Mouse (Mus musculus) heart, embryonic 10.5 days (tissue): ENCODE results near the gene Col23a1. TPM values are rescaled to one million over a fixed set of nuclear protein-coding genes. Genes with fewer than 3 reads are reported as not detected.

Experiments used
- DNase-seq: peaks from one replicate; pipeline ENCODE4 v3.0.0-alpha.2; 2017; ENCODE audit warnings: low spot score
- H3K27ac ChIP-seq: fragments of 300-500 bp; sonication (generic); 2 replicates; pipeline ENCODE4 v1.5.1; 2016; ENCODE audit warnings: mild to moderate bottlenecking
- H3K27me3 ChIP-seq: fragments of 300-500 bp; sonication (generic); 2 replicates; pipeline ENCODE4 v1.6.1; 2016; ENCODE audit warnings: mild to moderate bottlenecking; ENCODE audit not compliant: poor library complexity, insufficient read depth, severe bottlenecking
- H3K36me3 ChIP-seq: fragments of 300-500 bp; sonication (generic); 2 replicates; pipeline ENCODE4 v1.6.1; 2016; ENCODE audit warnings: mild to moderate bottlenecking, moderate library complexity
- H3K4me1 ChIP-seq: fragments of 300-500 bp; sonication (generic); 2 replicates; pipeline ENCODE4 v1.6.1; 2016; ENCODE audit warnings: mild to moderate bottlenecking
- H3K4me3 ChIP-seq: fragments of 300-500 bp; sonication (generic); 2 replicates; pipeline ENCODE4 v1.5.1; 2016; ENCODE audit warnings: mild to moderate bottlenecking, moderate library complexity
- H3K9me3 ChIP-seq: fragments of 300-500 bp; sonication (generic); 2 replicates; pipeline ENCODE4 v1.6.1; 2016; ENCODE audit warnings: mild to moderate bottlenecking, moderate library complexity
- WGBS: fragments of 180-500 bp; shearing (Covaris S2); methylation state at CpG from one replicate; pipeline ENCODE4 v1.1.7; 2016; 5-methylcytosine and 5-hydroxymethylcytosine counted together
- polyA plus RNA-seq: library from polyadenylated mRNA; unstranded; fragments of >200 nt; fragmentation: Nextera tagmentation; extraction: Ambion mirVana; gene quantifications from 2 replicates; pipeline ENCODE4 v1.2.1, GENCODE M21; 2016

The Col23a1 gene
- polyA plus RNA-seq, 1 experiment from 2014 or later = 10.2 TPM

- no peaks in the 10 kb centered on the region for H3K9me3 ChIP-seq
- H3K27me3 ChIP-seq = no peaks in the 10 kb centered on the region
- H3K36me3 ChIP-seq = no peaks in the 10 kb centered on the region
- H3K27ac ChIP-seq = no peak overlapping the region
- DNase-seq = no peak
- 55% methylated on average over 4 of the region's 4 CpGs for WGBS
- H3K4me3 ChIP-seq = no peak overlapping the region
- peaks cover 11% of the 10 kb centered on the region for H3K4me1 ChIP-seq
Observed at GRCm38 (mm10) chr11:51545811-51546210, 256.1 kb downstream of the Col23a1 start.

GRCm38 (mm10) chr11:51551253-51551652, 261.5 kb downstream of the Col23a1 start:
- H3K27me3 ChIP-seq = no peaks in the 10 kb centered on the region
- no peak for DNase-seq
- H3K36me3 ChIP-seq = no peaks in the 10 kb centered on the region
- H3K4me1 ChIP-seq = peaks cover 19% of the 10 kb centered on the region
- no peak overlapping the region for H3K27ac ChIP-seq
- 60% methylated on average over 5 of the region's 5 CpGs for WGBS
- no peaks in the 10 kb centered on the region for H3K9me3 ChIP-seq
- H3K4me3 ChIP-seq = no peak overlapping the region

GRCm38 (mm10) chr11:51552091-51552490, 262.4 kb downstream of the Col23a1 start:
- DNase-seq = no peak
- H3K4me1 ChIP-seq = peaks cover 19% of the 10 kb centered on the region
- no peaks in the 10 kb centered on the region for H3K9me3 ChIP-seq
- no peaks in the 10 kb centered on the region for H3K27me3 ChIP-seq
- no peaks in the 10 kb centered on the region for H3K36me3 ChIP-seq
- no peak overlapping the region for H3K27ac ChIP-seq
- H3K4me3 ChIP-seq = no peak overlapping the region
- 64% methylated on average over 3 of the region's 3 CpGs for WGBS

- Histone ChIP-seq H3K4me3 (no peak overlapping the region), H3K36me3 (no peaks in the 10 kb centered on the region), H3K4me1 (peaks cover 19% of the 10 kb centered on the region), H3K27ac (no peak overlapping the region), H3K9me3 (no peaks in the 10 kb centered on the region), H3K27me3 (no peaks in the 10 kb centered on the region)
- WGBS = 72% methylated on average over 9 of the region's 10 CpGs
- no peak for DNase-seq
Observed at GRCm38 (mm10) chr11:51554590-51554989, 264.9 kb downstream of the Col23a1 start.

- no peak overlapping the region for H3K4me3 ChIP-seq
- H3K4me1 ChIP-seq = peaks cover 19% of the 10 kb centered on the region
- H3K36me3 ChIP-seq = no peaks in the 10 kb centered on the region
- 36% methylated on average over 2 of the region's 2 CpGs for WGBS
- no peak for DNase-seq
- no peak overlapping the region for H3K27ac ChIP-seq
- H3K27me3 ChIP-seq = no peaks in the 10 kb centered on the region
- no peaks in the 10 kb centered on the region for H3K9me3 ChIP-seq
Observed at GRCm38 (mm10) chr11:51555066-51555465, 265.3 kb downstream of the Col23a1 start.

GRCm38 (mm10) chr11:51563276-51563675, 273.6 kb downstream of the Col23a1 start:
- H3K27ac ChIP-seq = no peak overlapping the region
- DNase-seq = no peak
- H3K4me3 ChIP-seq = no peak overlapping the region
- no peaks in the 10 kb centered on the region; the same call in 1 of the 2 replicates for H3K36me3 ChIP-seq
- H3K27me3 ChIP-seq = no peaks in the 10 kb centered on the region
- no peaks in the 10 kb centered on the region for H3K9me3 ChIP-seq
- WGBS = 73% methylated on average over 1 of the region's 1 CpGs
- H3K4me1 ChIP-seq = no peaks in the 10 kb centered on the region; the same call in 1 of the 2 replicates

- Histone ChIP-seq H3K4me1 (no peaks in the 10 kb centered on the region; the same call in 1 of the 2 replicates), H3K36me3 (no peaks in the 10 kb centered on the region; the same call in 1 of the 2 replicates), H3K27ac (no peak overlapping the region), H3K27me3 (no peaks in the 10 kb centered on the region), H3K9me3 (no peaks in the 10 kb centered on the region), H3K4me3 (no peak overlapping the region)
- DNase-seq = no peak
- 35% methylated on average over 3 of the region's 3 CpGs for WGBS
Observed at GRCm38 (mm10) chr11:51565062-51565461, 275.3 kb downstream of the Col23a1 start.

GRCm38 (mm10) chr11:51565951-51566350, 276.2 kb downstream of the Col23a1 start:
- Histone ChIP-seq H3K9me3 (no peaks in the 10 kb centered on the region), H3K36me3 (no peaks in the 10 kb centered on the region; the same call in 1 of the 2 replicates), H3K4me1 (no peaks in the 10 kb centered on the region; the same call in 1 of the 2 replicates), H3K4me3 (no peak overlapping the region), H3K27ac (no peak overlapping the region), H3K27me3 (no peaks in the 10 kb centered on the region)
- WGBS = 88% methylated on average over 6 of the region's 6 CpGs
- no peak for DNase-seq

GRCm38 (mm10) chr11:51568801-51569200, 279.1 kb downstream of the Col23a1 start:
- no peak overlapping the region for H3K4me3 ChIP-seq
- no peaks in the 10 kb centered on the region for H3K27me3 ChIP-seq
- no peaks in the 10 kb centered on the region for H3K9me3 ChIP-seq
- DNase-seq = no peak
- no peaks in the 10 kb centered on the region; the same call in 1 of the 2 replicates for H3K4me1 ChIP-seq
- 88% methylated on average over 4 of the region's 4 CpGs for WGBS
- H3K36me3 ChIP-seq = no peaks in the 10 kb centered on the region; the same call in 1 of the 2 replicates
- no peak overlapping the region for H3K27ac ChIP-seq

GRCm38 (mm10) chr11:51576454-51576853, 286.7 kb downstream of the Col23a1 start:
- Histone ChIP-seq H3K27ac (no peak overlapping the region), H3K9me3 (no peaks in the 10 kb centered on the region), H3K4me1 (peaks cover 12% of the 10 kb centered on the region), H3K4me3 (no peak overlapping the region), H3K36me3 (no peaks in the 10 kb centered on the region), H3K27me3 (peaks cover 6% of the 10 kb centered on the region; the same call in 1 of the 2 replicates)
- WGBS = 83% methylated on average over 4 of the region's 4 CpGs
- no peak for DNase-seq

GRCm38 (mm10) chr11:51577587-51577986, 287.9 kb downstream of the Col23a1 start:
- no peak for DNase-seq
- WGBS = 81% methylated on average over 7 of the region's 7 CpGs
- Histone ChIP-seq H3K27me3 (peaks cover 6% of the 10 kb centered on the region; the same call in 1 of the 2 replicates), H3K27ac (no peak overlapping the region), H3K9me3 (no peaks in the 10 kb centered on the region), H3K36me3 (no peaks in the 10 kb centered on the region), H3K4me1 (peaks cover 14% of the 10 kb centered on the region), H3K4me3 (no peak overlapping the region)

- H3K27me3 ChIP-seq = peaks cover 6% of the 10 kb centered on the region; the same call in 1 of the 2 replicates
- DNase-seq = no peak
- no peak overlapping the region for H3K4me3 ChIP-seq
- WGBS = 66% methylated on average over 4 of the region's 4 CpGs
- no peaks in the 10 kb centered on the region for H3K36me3 ChIP-seq
- H3K4me1 ChIP-seq = peaks cover 26% of the 10 kb centered on the region
- H3K27ac ChIP-seq = no peak overlapping the region
- H3K9me3 ChIP-seq = no peaks in the 10 kb centered on the region
Observed at GRCm38 (mm10) chr11:51579024-51579423, 289.3 kb downstream of the Col23a1 start.

- peaks cover 39% of the 10 kb centered on the region for H3K4me1 ChIP-seq
- H3K4me3 ChIP-seq = no peak overlapping the region
- H3K9me3 ChIP-seq = no peaks in the 10 kb centered on the region
- no peaks in the 10 kb centered on the region for H3K27me3 ChIP-seq
- H3K36me3 ChIP-seq = peaks cover 21% of the 10 kb centered on the region
- WGBS = 17% methylated on average over 8 of the region's 8 CpGs
- H3K27ac ChIP-seq = peak overlapping the region; percentile 92; the same call in 1 of the 2 replicates
- DNase-seq = peak; percentile 91
Observed at GRCm38 (mm10) chr11:51582713-51583112, 293.0 kb downstream of the Col23a1 start.

GRCm38 (mm10) chr11:51584057-51584430, 294.3 kb downstream of the Col23a1 start:
- no peaks in the 10 kb centered on the region for H3K27me3 ChIP-seq
- H3K36me3 ChIP-seq = peaks cover 34% of the 10 kb centered on the region
- 19% methylated on average over 9 of the region's 9 CpGs for WGBS
- H3K27ac ChIP-seq = peak overlapping the region; percentile 92
- peaks cover 38% of the 10 kb centered on the region for H3K4me1 ChIP-seq
- DNase-seq = no peak
- peak overlapping the region; percentile 68 for H3K4me3 ChIP-seq
- no peaks in the 10 kb centered on the region for H3K9me3 ChIP-seq
